Mouse (Mus musculus): Measurements from ENCODE around the gene Psg29.

The Psg29 gene

GRCm38 (mm10) chr7:17203177-17203576 is at the start of gene Psg29:
Gene Psg29 (plus strand): TSS chr7:17203477.
- DNase-seq (ENCODE audit: low read depth, low spot score): no peak

- peak; percentile 40 for DNase-seq (ENCODE audit: low read depth, low spot score)
These were observed 47.6 kb upstream of the Psg29 start for GRCm38 (mm10) chr7:17155634-17156033.

GRCm38 (mm10) chr7:17156885-17157677 is 46.2 kb upstream of the Psg29 start:
- no peak for DNase-seq (ENCODE audit: low read depth, low spot score)

- DNase-seq (ENCODE audit: low read depth, low spot score): no peak
These were observed 44.3 kb upstream of the Psg29 start for GRCm38 (mm10) chr7:17159011-17159410.

GRCm38 (mm10) chr7:17171827-17172226 is 31.4 kb upstream of the Psg29 start:
- no peak for DNase-seq (ENCODE audit: low read depth, low spot score)

- DNase-seq (ENCODE audit: low read depth, low spot score): no peak
These were observed 2.4 kb downstream of the Psg29 start for GRCm38 (mm10) chr7:17205530-17206184.
